Mouse (Mus musculus): ENCODE results near the gene Ly6g6c. TPM values are rescaled to one million over a fixed set of nuclear protein-coding genes. Genes with fewer than 3 reads are reported as not detected.

The Ly6g6c gene
- total and polyA plus RNA-seq, 2 experiments: not detected

DNA sequence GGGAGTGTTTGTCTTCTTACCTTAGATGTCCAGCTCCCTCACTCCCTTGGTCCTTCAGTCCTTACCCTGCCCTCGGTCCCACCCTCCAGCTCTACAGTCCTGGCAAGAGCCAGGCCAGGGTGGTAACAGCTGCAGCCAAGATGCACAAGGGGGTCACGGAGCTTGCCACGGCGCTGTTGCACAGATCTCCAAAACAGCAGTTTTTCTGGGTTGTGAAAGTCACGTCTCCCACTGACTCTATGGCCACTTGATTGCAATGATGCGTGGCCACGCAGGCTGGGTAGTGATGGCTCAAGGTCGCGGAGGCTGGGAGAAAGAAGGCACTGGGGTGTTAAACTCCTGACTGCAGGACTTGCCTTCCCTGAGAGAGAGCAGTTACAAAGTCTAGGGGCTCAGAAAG is 6.3 kb downstream of the Ly6g6c start:
- Histone ChIP-seq H3K4me3 (ENCODE audit: insufficient read depth, low read depth, low read length) (no peak overlapping the region), H3K27me3 (ENCODE audit: control insufficient read depth, insufficient read depth, low read length) (no peaks in the 10 kb centered on the region), H3K36me3 (ENCODE audit: control insufficient read depth, insufficient read depth, low read length) (no peaks in the 10 kb centered on the region), H3K4me1 (ENCODE audit: control insufficient read depth, insufficient read depth, low read length) (no peaks in the 10 kb centered on the region), H3K9ac (ENCODE audit: low read depth, low read length) (no peak overlapping the region), H3K27ac (replicated peaks; ENCODE audit: insufficient read depth, low read depth, low read length) (no peak overlapping the region), H3K79me2 (ENCODE audit: control insufficient read depth, insufficient read depth, low read length) (no peaks in the 10 kb centered on the region)
- 77% methylated on average over 9 of the region's 9 CpGs for WGBS
- no peak for DNase-seq (ENCODE audit: extremely low read depth, low read depth, low spot score)
- TF ChIP-seq CTCF (IDR thresholded peaks at IDR 0.05; ENCODE audit: low read depth, low read length) (no peak), POLR2A (IDR thresholded peaks at IDR 0.05; ENCODE audit: extremely low read depth, insufficient read depth, low read length) (no peak)

DNA sequence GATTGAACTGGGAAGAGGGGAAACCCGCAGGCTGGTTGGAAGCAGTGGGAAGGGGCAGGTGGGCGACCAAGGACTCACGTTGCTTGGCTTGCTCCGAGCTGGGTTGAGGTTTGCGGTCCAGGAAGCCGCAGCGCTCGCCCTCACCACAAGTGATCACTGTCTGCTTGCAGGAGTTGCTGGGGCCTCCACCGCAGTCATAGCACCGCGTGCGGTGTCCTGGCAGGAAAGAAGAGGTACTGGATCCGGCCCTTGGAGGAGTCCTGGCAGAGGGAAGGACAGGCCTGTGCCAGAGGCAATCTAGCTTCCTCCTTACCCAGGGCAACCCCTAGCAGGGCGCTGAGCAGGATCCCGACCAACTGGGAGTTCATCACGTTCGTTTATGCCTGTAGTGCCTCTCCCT is 8.9 kb downstream of the Ly6g6c start:
- Histone ChIP-seq H3K9ac (ENCODE audit: low read depth, low read length) (no peak overlapping the region), H3K4me1 (ENCODE audit: control insufficient read depth, insufficient read depth, low read length) (no peaks in the 10 kb centered on the region), H3K36me3 (ENCODE audit: control insufficient read depth, insufficient read depth, low read length) (no peaks in the 10 kb centered on the region), H3K27me3 (ENCODE audit: control insufficient read depth, insufficient read depth, low read length) (no peaks in the 10 kb centered on the region), H3K4me3 (ENCODE audit: insufficient read depth, low read depth, low read length) (no peak overlapping the region), H3K79me2 (ENCODE audit: control insufficient read depth, insufficient read depth, low read length) (no peaks in the 10 kb centered on the region), H3K27ac (replicated peaks; ENCODE audit: insufficient read depth, low read depth, low read length) (no peak overlapping the region)
- TF ChIP-seq POLR2A (IDR thresholded peaks at IDR 0.05; ENCODE audit: extremely low read depth, insufficient read depth, low read length) (no peak), CTCF (IDR thresholded peaks at IDR 0.05; ENCODE audit: low read depth, low read length) (no peak)
- 83% methylated on average over 17 of the region's 17 CpGs for WGBS
- DNase-seq (ENCODE audit: extremely low read depth, low read depth, low spot score): no peak

DNA sequence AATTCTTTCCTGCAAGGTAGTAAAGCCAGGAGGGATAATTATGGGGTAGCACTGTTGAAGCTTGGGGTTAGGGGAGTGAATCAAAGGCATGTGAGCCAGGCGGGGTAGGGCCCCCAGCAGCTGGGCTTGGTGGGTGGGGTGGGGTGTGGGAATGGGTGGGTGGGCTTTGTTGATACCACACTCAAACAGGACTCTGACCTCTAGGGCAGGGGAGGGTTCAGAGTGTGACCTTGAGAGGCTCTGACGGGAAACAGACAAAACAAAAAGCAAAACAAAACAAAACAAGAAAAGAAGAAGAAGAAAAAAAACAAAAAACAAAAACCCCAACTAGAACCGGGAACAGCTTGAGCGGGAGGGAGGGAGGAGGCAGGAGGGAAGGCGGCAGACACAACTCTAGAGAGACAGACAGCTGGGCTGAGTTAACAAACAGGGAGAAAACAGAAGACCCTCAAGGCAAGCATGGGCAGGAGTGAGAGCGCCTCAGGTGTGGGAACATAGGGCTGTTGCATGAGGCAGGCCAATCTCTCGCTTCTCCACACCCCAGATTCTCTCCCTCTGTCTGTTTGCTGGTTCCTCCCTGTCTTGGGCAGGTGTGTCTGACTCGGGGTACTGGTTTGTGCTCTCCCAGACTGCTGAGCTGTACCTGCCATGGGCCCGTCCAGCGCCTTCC is 11.5 kb downstream of the Ly6g6c start, which contains the start of gene Ly6g6e:
Ly6g6e (plus strand) TSS at position 396 of the 670 bp plus-strand sequence.
- no peak for DNase-seq (ENCODE audit: extremely low read depth, low read depth, low spot score)
- H3K27ac ChIP-seq (replicated peaks; ENCODE audit: insufficient read depth, low read depth, low read length): peak within 1 kb of the TSS; percentile 29; the same call in 1 of the 2 replicates
- H3K36me3 ChIP-seq (ENCODE audit: control insufficient read depth, insufficient read depth, low read length): no peaks in the 10 kb centered on the region
- TF ChIP-seq POLR2A (IDR thresholded peaks at IDR 0.05; ENCODE audit: extremely low read depth, insufficient read depth, low read length) (no peak), CTCF (IDR thresholded peaks at IDR 0.05; ENCODE audit: low read depth, low read length) (no peak)
- peak within 1 kb of the TSS; percentile 59 for H3K4me3 ChIP-seq (ENCODE audit: insufficient read depth, low read depth, low read length)
- no peaks in the 10 kb centered on the region for H3K27me3 ChIP-seq (ENCODE audit: control insufficient read depth, insufficient read depth, low read length)
- 57% methylated on average over 10 of the region's 10 CpGs for WGBS
- H3K4me1 ChIP-seq (ENCODE audit: control insufficient read depth, insufficient read depth, low read length): 0 out of 2 replicates have a peak, but pooled peaks cover 2% of the 10 kb centered on the region
- no peaks in the 10 kb centered on the region for H3K79me2 ChIP-seq (ENCODE audit: control insufficient read depth, insufficient read depth, low read length)
- peak within 1 kb of the TSS; percentile 46 for H3K9ac ChIP-seq (ENCODE audit: low read depth, low read length)

DNA sequence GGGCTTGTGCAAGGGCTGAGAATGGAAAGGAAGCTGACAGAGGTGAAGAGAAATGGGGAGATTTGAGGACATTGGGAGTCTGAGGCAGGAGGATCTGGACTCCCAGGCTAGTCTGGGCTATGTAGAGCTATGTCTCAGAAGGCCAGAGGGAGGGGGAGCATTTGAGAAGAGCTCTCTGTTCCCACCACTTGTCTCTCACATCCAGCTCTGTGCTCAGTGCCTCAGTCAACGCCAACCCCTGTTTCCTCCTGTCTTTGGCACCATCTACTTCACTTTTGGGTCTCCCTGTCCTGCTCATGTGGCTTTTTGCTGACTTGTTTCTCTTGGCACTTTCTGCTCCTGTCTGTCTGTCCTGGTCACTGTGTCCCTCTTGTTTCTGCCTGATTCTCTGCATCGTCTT is 12.1 kb downstream of the Ly6g6c start:
- H3K4me1 ChIP-seq (ENCODE audit: control insufficient read depth, insufficient read depth, low read length): 0 out of 2 replicates have a peak, but pooled peaks cover 2% of the 10 kb centered on the region
- WGBS: 53% methylated on average over 2 of the region's 2 CpGs
- no peaks in the 10 kb centered on the region for H3K27me3 ChIP-seq (ENCODE audit: control insufficient read depth, insufficient read depth, low read length)
- peak overlapping the region; percentile 4; the same call in 1 of the 2 replicates for H3K27ac ChIP-seq (replicated peaks; ENCODE audit: insufficient read depth, low read depth, low read length)
- H3K36me3 ChIP-seq (ENCODE audit: control insufficient read depth, insufficient read depth, low read length): no peaks in the 10 kb centered on the region
- no peak for DNase-seq (ENCODE audit: extremely low read depth, low read depth, low spot score)
- H3K9ac ChIP-seq (ENCODE audit: low read depth, low read length): peak overlapping the region; percentile 46
- no peak overlapping the region; the same call in 1 of the 2 replicates for H3K4me3 ChIP-seq (ENCODE audit: insufficient read depth, low read depth, low read length)
- no peaks in the 10 kb centered on the region for H3K79me2 ChIP-seq (ENCODE audit: control insufficient read depth, insufficient read depth, low read length)
- TF ChIP-seq CTCF (IDR thresholded peaks at IDR 0.05; ENCODE audit: low read depth, low read length): no peak
- TF ChIP-seq POLR2A (IDR thresholded peaks at IDR 0.05; ENCODE audit: extremely low read depth, insufficient read depth, low read length): no peak

- DNase-seq (ENCODE audit: extremely low read depth, low read depth, low spot score): no peak
- no peaks in the 10 kb centered on the region for H3K27me3 ChIP-seq (ENCODE audit: control insufficient read depth, insufficient read depth, low read length)
- H3K27ac ChIP-seq (replicated peaks; ENCODE audit: insufficient read depth, low read depth, low read length): peak within 1 kb of the TSS; percentile 29; the same call in 1 of the 2 replicates
- no peaks in the 10 kb centered on the region for H3K79me2 ChIP-seq (ENCODE audit: control insufficient read depth, insufficient read depth, low read length)
- WGBS: 22% methylated on average over 14 of the region's 14 CpGs
- H3K9ac ChIP-seq (ENCODE audit: low read depth, low read length): peak within 1 kb of the TSS; percentile 46
- H3K4me3 ChIP-seq (ENCODE audit: insufficient read depth, low read depth, low read length): peak within 1 kb of the TSS; percentile 59
- H3K36me3 ChIP-seq (ENCODE audit: control insufficient read depth, insufficient read depth, low read length): no peaks in the 10 kb centered on the region
- 0 out of 2 replicates have a peak, but pooled peaks cover 2% of the 10 kb centered on the region for H3K4me1 ChIP-seq (ENCODE audit: control insufficient read depth, insufficient read depth, low read length)
- TF ChIP-seq POLR2A (IDR thresholded peaks at IDR 0.05; ENCODE audit: extremely low read depth, insufficient read depth, low read length) (no peak), CTCF (IDR thresholded peaks at IDR 0.05; ENCODE audit: low read depth, low read length) (peak; percentile 68)
These were observed 12.6 kb downstream of the Ly6g6c start, which contains the start of gene Ly6g6d for GRCm38 (mm10) chr17:35077786-35078233. Gene Ly6g6d (minus strand): TSS chr17:35078065.

GRCm38 (mm10) chr17:35079778-35080177 is 14.6 kb downstream of the Ly6g6c start:
- Histone ChIP-seq H3K4me3 (ENCODE audit: insufficient read depth, low read depth, low read length) (no peak overlapping the region), H3K9ac (ENCODE audit: low read depth, low read length) (no peak overlapping the region)

More at GRCm38 (mm10) chr17:35079778-35080177, 14.6 kb downstream of the Ly6g6c start:
- Histone ChIP-seq H3K4me1 (ENCODE audit: control insufficient read depth, insufficient read depth, low read length) (0 out of 2 replicates have a peak, but pooled peaks cover 2% of the 10 kb centered on the region), H3K27me3 (ENCODE audit: control insufficient read depth, insufficient read depth, low read length) (no peaks in the 10 kb centered on the region), H3K79me2 (ENCODE audit: control insufficient read depth, insufficient read depth, low read length) (no peaks in the 10 kb centered on the region), H3K27ac (replicated peaks; ENCODE audit: insufficient read depth, low read depth, low read length) (no peak overlapping the region), H3K36me3 (ENCODE audit: control insufficient read depth, insufficient read depth, low read length) (no peaks in the 10 kb centered on the region)
- TF ChIP-seq POLR2A (IDR thresholded peaks at IDR 0.05; ENCODE audit: extremely low read depth, insufficient read depth, low read length) (no peak), CTCF (IDR thresholded peaks at IDR 0.05; ENCODE audit: low read depth, low read length) (peak; percentile 17; the same call in 1 of the 2 replicates)
- WGBS: 45% methylated on average over 9 of the region's 9 CpGs
- no peak for DNase-seq (ENCODE audit: extremely low read depth, low read depth, low spot score)

All from liver, adult 2 months (tissue).